Mouse (Mus musculus) ovary, postnatal 10 days (tissue): ENCODE results near the gene Dcun1d3.

ENCODE experiments used
- DNase-seq: peaks from one replicate; pipeline ENCODE4 v3.0.0; 2022; ENCODE audit warnings: low spot score

Gene Dcun1d3

GRCm38 (mm10) chr7:119873050-119873449 lies 23.0 kb downstream of the Dcun1d3 start:
- DNase-seq, result no peak

- no peak for DNase-seq
Observed at GRCm38 (mm10) chr7:119872204-119872603, 23.9 kb downstream of the Dcun1d3 start.

GRCm38 (mm10) chr7:119866136-119866535 lies 30.0 kb downstream of the Dcun1d3 start:
- no peak for DNase-seq

GRCm38 (mm10) chr7:119864500-119864899 lies 31.6 kb downstream of the Dcun1d3 start:
- DNase-seq, result no peak

- no peak for DNase-seq
Observed at GRCm38 (mm10) chr7:119862167-119862566, 33.9 kb downstream of the Dcun1d3 start.

- DNase-seq, result no peak
Observed at GRCm38 (mm10) chr7:119861335-119862091, 34.6 kb downstream of the Dcun1d3 start.

- DNase-seq, result no peak
Observed at GRCm38 (mm10) chr7:119860971-119861334, 35.1 kb downstream of the Dcun1d3 start.

- no peak for DNase-seq
Observed at GRCm38 (mm10) chr7:119860554-119860953, 35.5 kb downstream of the Dcun1d3 start.

- no peak for DNase-seq
Observed at GRCm38 (mm10) chr7:119860116-119860515, 36.0 kb downstream of the Dcun1d3 start.

- DNase-seq, result no peak
Observed at GRCm38 (mm10) chr7:119859476-119859875, 36.6 kb downstream of the Dcun1d3 start.

GRCm38 (mm10) chr7:119855031-119855430 lies 41.1 kb downstream of the Dcun1d3 start:
- DNase-seq, result no peak

- DNase-seq, result no peak
Observed at GRCm38 (mm10) chr7:119854362-119854761, 41.7 kb downstream of the Dcun1d3 start.

- no peak for DNase-seq
Observed at GRCm38 (mm10) chr7:119853186-119853585, 42.9 kb downstream of the Dcun1d3 start.

- no peak for DNase-seq
Observed at GRCm38 (mm10) chr7:119852494-119852893, 43.6 kb downstream of the Dcun1d3 start.

GRCm38 (mm10) chr7:119850737-119851136 lies 45.4 kb downstream of the Dcun1d3 start:
- no peak for DNase-seq

- DNase-seq, result peak; percentile 60
Observed at GRCm38 (mm10) chr7:119849096-119849495, 47.0 kb downstream of the Dcun1d3 start.

GRCm38 (mm10) chr7:119847396-119847795 lies 48.7 kb downstream of the Dcun1d3 start:
- DNase-seq, result no peak

GRCm38 (mm10) chr7:119845541-119845940 lies 50.6 kb downstream of the Dcun1d3 start:
- no peak for DNase-seq

- no peak for DNase-seq
Observed at GRCm38 (mm10) chr7:119841820-119842449, 54.2 kb downstream of the Dcun1d3 start.

GRCm38 (mm10) chr7:119835996-119836777 lies 59.9 kb downstream of the Dcun1d3 start:
- DNase-seq, result no peak

- no peak for DNase-seq
Observed at GRCm38 (mm10) chr7:119835371-119835770, 60.7 kb downstream of the Dcun1d3 start.

- no peak for DNase-seq
Observed at GRCm38 (mm10) chr7:119808723-119809122, 87.4 kb downstream of the Dcun1d3 start.

- no peak for DNase-seq
Observed at GRCm38 (mm10) chr7:119807396-119807795, 88.7 kb downstream of the Dcun1d3 start.
